Mouse (Mus musculus) midbrain, postnatal 0 days (tissue): Measurements from ENCODE around the gene Fbxo34. TPM values are rescaled to one million over a fixed set of nuclear protein-coding genes. Genes with fewer than 3 reads are reported as not detected.

Source experiments
- ATAC-seq: fragments of 200-750 bp; cut with Nextera tagmentation; 2 replicates; pipeline ENCODE4 v1.8.0; 2017; ENCODE audit warnings: moderate number of reproducible peaks, mild to moderate bottlenecking, moderate TSS enrichment, moderate library complexity; ENCODE audit not compliant: low FRiP score
- DNase-seq: peaks from one replicate; pipeline ENCODE4 v3.0.0-alpha.2; 2015; ENCODE audit warnings: low spot score
- H3K27ac ChIP-seq: fragments of 300-500 bp; sonication (generic); 2 replicates; pipeline ENCODE4 v1.5.1; 2014; ENCODE audit warnings: low read depth, mild to moderate bottlenecking, low read length, mixed read lengths
- H3K27me3 ChIP-seq: fragments of 300-500 bp; sonication (generic); 2 replicates; pipeline ENCODE4 v1.6.1; 2014; ENCODE audit warnings: low read length, control low read depth, mixed read lengths; ENCODE audit not compliant: insufficient read depth
- H3K36me3 ChIP-seq: fragments of 300-500 bp; sonication (generic); 2 replicates; pipeline ENCODE4 v1.6.1; 2014; ENCODE audit warnings: low read length, control low read depth, mixed read lengths; ENCODE audit not compliant: insufficient read depth
- H3K4me1 ChIP-seq: fragments of 300-500 bp; sonication (generic); 2 replicates; pipeline ENCODE4 v1.6.1; 2014; ENCODE audit warnings: mild to moderate bottlenecking, control low read depth, antibody characterized with exemption, low read length, mixed read lengths; ENCODE audit not compliant: insufficient read depth
- H3K4me2 ChIP-seq: fragments of 300-500 bp; sonication (generic); 2 replicates; pipeline ENCODE4 v1.6.1; 2014; ENCODE audit warnings: low read depth, mild to moderate bottlenecking, low read length, mixed read lengths; ENCODE audit not compliant: poor library complexity, severe bottlenecking
- H3K4me3 ChIP-seq: fragments of 300-500 bp; sonication (generic); 2 replicates; pipeline ENCODE4 v1.5.1; 2014; ENCODE audit warnings: low read depth, mild to moderate bottlenecking, low read length, moderate library complexity
- H3K9ac ChIP-seq: fragments of 300-500 bp; sonication (generic); replicated peaks from 2 replicates; pipeline ENCODE4 v1.6.1; 2014; ENCODE audit warnings: mild to moderate bottlenecking, low read length, moderate library complexity, mixed read lengths; ENCODE audit not compliant: poor library complexity, severe bottlenecking
- H3K9me3 ChIP-seq: fragments of 300-500 bp; sonication (generic); 2 replicates; pipeline ENCODE4 v1.6.1; 2016; ENCODE audit warnings: low read length, control low read depth
- CTCF ChIP-seq: IDR thresholded peaks from 2 replicates; pipeline ENCODE4 v1.5.1; 2016; ENCODE audit warnings: antibody characterized with exemption, mild to moderate bottlenecking
- WGBS: fragments of 180-500 bp; shearing (Covaris S2); extraction: QIAGEN DNeasy Blood & Tissue Kit; methylation state at CpG from one replicate; pipeline ENCODE4 v1.1.7; 2014; 5-methylcytosine and 5-hydroxymethylcytosine counted together
- polyA plus RNA-seq: library from polyadenylated mRNA; unstranded; fragments of >200 nt; fragmentation: Nextera tagmentation; extraction: Ambion mirVana; gene quantifications from 2 replicates; pipeline ENCODE4 v1.2.1, GENCODE M21; 2015
- total RNA-seq: library from RNA; depleted of rRNA; stranded (reverse); fragments of >200 nt; gene quantifications from 2 replicates; pipeline ENCODE4 v1.2.3, GENCODE M21; 2014

Gene Fbxo34
- total and polyA plus RNA-seq, 2 experiments from 2014 or later: 29.9 to 36.5 TPM

DNA sequence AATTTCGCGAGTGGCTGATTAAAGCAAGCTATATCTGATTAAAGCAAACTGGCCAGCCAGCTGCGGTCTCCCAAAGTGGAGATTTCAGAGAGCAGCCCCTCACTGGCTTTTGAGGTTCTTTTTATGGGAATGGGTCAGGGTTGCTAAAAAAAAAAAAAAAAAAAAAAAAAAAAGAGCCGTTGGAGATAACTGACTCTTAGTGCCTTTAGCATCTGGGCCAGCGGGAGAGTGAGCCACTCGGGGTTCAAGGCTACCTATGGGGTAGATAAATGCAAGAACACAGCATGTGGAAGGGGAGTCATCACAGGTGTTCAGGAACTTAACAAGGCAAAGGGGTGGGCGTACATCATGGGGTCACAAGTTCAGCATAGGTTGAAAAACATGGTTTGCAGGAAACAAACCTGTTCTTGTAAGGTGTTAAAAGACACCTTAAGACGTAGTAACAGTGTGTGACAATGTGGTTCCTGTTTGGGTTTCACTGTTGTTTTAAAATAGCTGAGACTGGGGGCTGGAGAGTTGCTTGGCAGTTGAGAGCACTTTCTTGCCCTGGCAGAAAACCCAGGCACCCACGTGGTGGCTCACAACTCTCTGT is 31.1 kb upstream of the Fbxo34 start:
- no peaks in the 10 kb centered on the region for H3K4me1 ChIP-seq
- H3K27ac ChIP-seq: no peak overlapping the region
- no peaks in the 10 kb centered on the region for H3K27me3 ChIP-seq
- no peak overlapping the region for H3K9ac ChIP-seq
- H3K36me3 ChIP-seq: no peaks in the 10 kb centered on the region
- no peak for TF ChIP-seq CTCF
- H3K9me3 ChIP-seq: no peaks in the 10 kb centered on the region
- H3K4me3 ChIP-seq: no peak overlapping the region
- 91% methylated on average over 9 of the region's 9 CpGs for WGBS
- DNase-seq (no peak), ATAC-seq (no peak)
- H3K4me2 ChIP-seq: no peak overlapping the region

DNA sequence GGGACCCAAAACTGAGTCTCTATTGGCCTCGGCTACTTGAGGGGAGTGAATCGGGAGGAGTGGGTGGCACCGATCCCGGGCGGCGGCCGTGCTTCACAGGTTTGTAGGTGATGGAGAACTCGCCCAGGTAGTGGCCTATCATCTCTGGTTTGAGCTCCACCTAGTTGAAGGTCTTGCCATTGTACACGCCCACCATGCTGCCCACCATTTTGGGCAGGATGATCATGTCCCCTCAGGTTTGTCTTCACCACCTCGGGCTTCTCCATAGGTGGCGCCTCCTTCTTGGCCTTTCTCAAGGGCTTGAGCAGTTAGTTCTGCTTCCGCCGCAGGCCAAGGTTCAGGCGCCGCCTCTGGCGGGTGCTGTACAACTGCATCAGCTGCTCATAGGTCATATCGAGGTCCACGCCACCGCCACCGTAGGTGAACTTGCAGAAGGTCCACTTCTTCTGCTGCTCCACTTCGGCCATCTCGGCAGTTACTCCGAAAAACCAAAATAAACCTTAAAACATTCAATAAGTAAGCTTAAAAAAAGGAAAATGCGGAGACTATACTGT is 30.4 kb upstream of the Fbxo34 start:
- no peaks in the 10 kb centered on the region for H3K27me3 ChIP-seq
- no peaks in the 10 kb centered on the region for H3K9me3 ChIP-seq

DNA sequence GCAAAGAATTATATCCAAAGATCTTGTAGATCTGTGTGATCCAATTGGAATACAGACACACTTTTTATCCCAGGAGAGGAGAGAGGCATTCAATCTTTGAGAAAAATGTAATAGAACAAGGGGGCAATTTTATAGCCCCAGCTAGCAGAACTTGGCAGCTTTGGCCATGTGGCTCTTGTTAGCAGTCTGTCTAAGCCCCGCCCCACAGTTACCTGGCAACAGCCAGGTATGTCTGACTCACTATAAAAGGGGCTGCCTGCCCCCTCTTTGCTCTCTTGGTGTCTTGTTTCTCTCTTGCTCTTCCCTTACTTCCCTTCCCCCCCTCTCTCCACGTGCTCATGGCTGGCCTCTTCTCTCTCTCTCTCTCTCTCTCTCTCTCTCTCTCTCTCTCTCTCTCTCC is 28.6 kb upstream of the Fbxo34 start:
- Histone ChIP-seq H3K4me2 (no peak overlapping the region), H3K27me3 (no peaks in the 10 kb centered on the region), H3K27ac (no peak overlapping the region), H3K9me3 (no peaks in the 10 kb centered on the region), H3K4me3 (no peak overlapping the region), H3K36me3 (no peaks in the 10 kb centered on the region), H3K9ac (no peak overlapping the region), H3K4me1 (no peaks in the 10 kb centered on the region)
- TF ChIP-seq CTCF: no peak
- ATAC-seq: no peak
- no peak for DNase-seq
- 33% methylated on average over 2 of the region's 2 CpGs for WGBS

More for the DNA sequence above, 30.4 kb upstream of the Fbxo34 start:
- no peak overlapping the region for H3K9ac ChIP-seq
- no peak overlapping the region for H3K4me3 ChIP-seq
- H3K27ac ChIP-seq: no peak overlapping the region
- no peak for ATAC-seq
- no peak for DNase-seq
- no peaks in the 10 kb centered on the region for H3K36me3 ChIP-seq
- WGBS: 95% methylated on average over 24 of the region's 24 CpGs
- TF ChIP-seq CTCF: no peak
- H3K4me1 ChIP-seq: no peaks in the 10 kb centered on the region
- no peak overlapping the region for H3K4me2 ChIP-seq

DNA sequence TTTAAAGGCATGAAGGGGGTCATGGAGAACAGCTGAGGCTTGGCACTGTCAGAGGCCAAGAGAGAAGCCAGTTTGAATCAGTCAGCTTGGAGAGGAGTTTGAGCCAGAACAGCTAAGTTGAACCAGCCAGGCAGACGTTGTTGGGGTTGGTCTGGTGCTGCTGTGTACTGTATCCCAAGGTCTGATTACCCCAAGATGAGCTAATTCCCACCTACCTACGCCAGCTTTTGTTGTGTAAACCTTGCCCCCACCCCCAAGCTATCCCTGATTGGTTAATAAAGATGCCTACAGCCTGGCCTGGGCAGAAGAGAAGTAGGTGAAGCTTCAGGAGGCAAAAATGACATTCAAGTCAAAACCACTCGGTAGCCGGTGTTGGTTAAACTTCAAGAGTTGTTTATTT is 27.8 kb upstream of the Fbxo34 start:
- H3K9me3 ChIP-seq: no peaks in the 10 kb centered on the region
- TF ChIP-seq CTCF: no peak
- no peak overlapping the region for H3K4me3 ChIP-seq
- no peak overlapping the region for H3K4me2 ChIP-seq
- H3K36me3 ChIP-seq: no peaks in the 10 kb centered on the region
- no peak overlapping the region for H3K27ac ChIP-seq
- no peaks in the 10 kb centered on the region for H3K27me3 ChIP-seq
- H3K9ac ChIP-seq: no peak overlapping the region
- no peaks in the 10 kb centered on the region for H3K4me1 ChIP-seq
- no peak for ATAC-seq
- WGBS: 74% methylated on average over 4 of the region's 4 CpGs
- no peak for DNase-seq

DNA sequence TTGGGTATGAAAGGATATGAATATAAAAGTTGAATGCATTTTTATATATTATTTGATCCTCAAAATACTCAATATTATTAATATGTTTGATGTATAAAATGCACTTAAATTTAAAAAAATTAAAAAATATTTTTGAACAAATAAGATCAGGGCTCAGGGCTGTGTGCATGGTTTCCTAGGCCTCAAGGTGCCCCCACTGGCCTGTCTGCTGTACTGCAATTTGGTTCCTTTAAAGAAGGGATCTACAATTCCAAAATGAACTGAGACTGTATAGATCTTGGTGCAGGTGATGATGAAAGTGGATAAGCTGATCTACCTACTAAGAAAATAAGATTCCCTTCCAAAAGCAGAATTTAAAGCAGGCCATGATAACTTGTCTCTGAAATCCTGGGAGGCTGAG is 17.2 kb upstream of the Fbxo34 start:
- Histone ChIP-seq H3K9ac (no peak overlapping the region), H3K9me3 (no peaks in the 10 kb centered on the region), H3K4me1 (no peaks in the 10 kb centered on the region), H3K4me2 (no peak overlapping the region), H3K27me3 (no peaks in the 10 kb centered on the region), H3K4me3 (no peak overlapping the region), H3K27ac (no peak overlapping the region), H3K36me3 (no peaks in the 10 kb centered on the region)
- no peak for ATAC-seq
- DNase-seq: no peak
- TF ChIP-seq CTCF: peak; percentile 39; the same call in 1 of the 2 replicates

DNA sequence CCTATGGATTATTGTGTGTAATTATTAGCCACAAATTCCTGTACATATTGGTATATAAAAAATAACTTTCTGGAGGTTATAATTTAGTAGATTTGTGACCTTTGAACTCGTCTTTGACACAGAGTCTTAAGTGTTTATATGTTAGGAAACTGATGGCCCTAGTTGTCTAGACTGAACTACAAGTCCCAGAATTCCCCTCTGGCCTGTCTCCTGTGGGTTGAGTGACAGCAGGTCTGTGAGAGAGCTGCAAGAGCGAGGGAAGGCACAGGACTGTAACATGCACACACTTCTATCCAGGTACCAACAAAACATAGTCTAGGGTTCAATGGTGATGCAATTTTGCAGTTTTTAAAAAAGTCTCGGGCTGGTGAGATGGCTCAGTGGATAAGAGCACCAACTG is 11.3 kb upstream of the Fbxo34 start:
- no peak overlapping the region for H3K4me3 ChIP-seq
- no peak overlapping the region for H3K9ac ChIP-seq
- ATAC-seq (no peak), DNase-seq (no peak)
- TF ChIP-seq CTCF: no peak
- H3K4me1 ChIP-seq: no peaks in the 10 kb centered on the region
- no peaks in the 10 kb centered on the region for H3K36me3 ChIP-seq
- no peak overlapping the region for H3K27ac ChIP-seq
- H3K4me2 ChIP-seq: no peak overlapping the region
- no peaks in the 10 kb centered on the region for H3K27me3 ChIP-seq
- 68% methylated on average over 3 of the region's 3 CpGs for WGBS
- H3K9me3 ChIP-seq: peaks cover 5% of the 10 kb centered on the region; the same call in 1 of the 2 replicates
